Mouse (Mus musculus) right cerebral cortex, postnatal 14 days (tissue): ENCODE measurements around the gene Ywhaq.
"Not testable (repeated sequence)": the region's sequence is repeated elsewhere in the genome, so short reads cannot be mapped to it uniquely, and the experiment has no call there.

ENCODE experiments used
- DNase-seq: peaks from one replicate; pipeline ENCODE4 v3.0.0; 2022

The Ywhaq gene

DNA sequence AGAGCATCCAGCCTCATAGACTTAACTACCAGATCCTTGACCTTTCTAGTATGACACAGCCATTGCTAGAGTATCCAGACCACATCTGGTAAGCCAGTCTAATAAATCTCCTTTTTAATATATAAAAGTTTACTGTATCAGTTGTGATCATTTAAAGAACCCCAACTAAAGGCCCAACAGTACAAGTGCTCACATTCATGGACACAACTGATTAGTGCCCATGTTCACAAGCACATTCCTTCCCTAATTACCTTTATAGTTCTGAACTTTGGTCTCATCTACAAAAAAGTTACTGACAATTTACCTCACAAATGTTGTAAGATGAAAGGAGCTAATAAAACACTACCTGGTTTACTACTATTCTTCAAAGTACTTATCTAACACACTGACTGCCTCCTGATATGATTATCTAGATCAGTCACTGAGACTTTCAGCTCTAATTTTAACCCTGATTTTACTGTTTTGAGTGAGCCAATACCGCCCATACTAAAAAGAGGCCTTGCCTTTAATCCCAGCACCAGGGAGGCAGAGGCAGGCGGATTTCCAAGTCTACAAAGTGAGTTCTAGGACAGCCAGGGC, 8.6 kb downstream of the Ywhaq start:
- no peak for DNase-seq

DNA sequence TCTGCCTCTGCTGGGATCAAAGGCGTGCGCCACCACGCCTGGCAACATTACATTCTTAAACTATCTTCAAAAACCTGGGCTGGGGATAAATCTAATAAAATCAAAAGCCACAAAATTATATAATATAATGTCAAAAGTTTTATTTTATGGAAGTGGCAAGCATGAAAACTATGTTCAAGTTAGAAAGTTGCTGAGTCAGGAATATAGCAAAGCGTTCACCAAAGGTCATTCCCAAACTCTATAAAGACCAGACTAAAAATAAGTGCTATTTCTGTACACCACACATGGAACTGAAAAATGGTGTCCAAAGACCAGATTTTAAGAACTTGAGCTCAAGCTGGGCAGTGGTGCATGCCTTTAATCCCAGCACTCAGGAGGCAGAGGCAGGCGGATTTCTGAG, 14.7 kb downstream of the Ywhaq start:
- DNase-seq = no peak

DNA sequence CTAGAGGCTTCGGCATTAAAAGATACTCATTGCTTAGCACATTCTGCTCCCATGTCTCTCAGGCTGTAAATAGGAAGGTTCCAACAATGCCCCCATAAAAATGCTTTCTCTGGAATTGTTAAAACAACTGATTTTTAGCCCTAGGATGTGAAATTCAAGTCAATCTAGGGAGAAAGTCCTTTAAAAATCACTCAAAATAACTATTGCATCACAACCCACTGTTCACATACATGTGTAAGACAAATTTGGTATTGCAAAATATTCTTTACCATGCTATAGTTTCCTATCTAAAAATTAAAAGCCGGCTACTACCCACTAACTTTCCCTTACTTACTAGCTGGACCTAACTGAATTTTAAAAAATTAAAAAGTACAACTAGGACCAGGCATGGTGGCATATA, 31.2 kb downstream of the Ywhaq start:
- DNase-seq = no peak

DNA sequence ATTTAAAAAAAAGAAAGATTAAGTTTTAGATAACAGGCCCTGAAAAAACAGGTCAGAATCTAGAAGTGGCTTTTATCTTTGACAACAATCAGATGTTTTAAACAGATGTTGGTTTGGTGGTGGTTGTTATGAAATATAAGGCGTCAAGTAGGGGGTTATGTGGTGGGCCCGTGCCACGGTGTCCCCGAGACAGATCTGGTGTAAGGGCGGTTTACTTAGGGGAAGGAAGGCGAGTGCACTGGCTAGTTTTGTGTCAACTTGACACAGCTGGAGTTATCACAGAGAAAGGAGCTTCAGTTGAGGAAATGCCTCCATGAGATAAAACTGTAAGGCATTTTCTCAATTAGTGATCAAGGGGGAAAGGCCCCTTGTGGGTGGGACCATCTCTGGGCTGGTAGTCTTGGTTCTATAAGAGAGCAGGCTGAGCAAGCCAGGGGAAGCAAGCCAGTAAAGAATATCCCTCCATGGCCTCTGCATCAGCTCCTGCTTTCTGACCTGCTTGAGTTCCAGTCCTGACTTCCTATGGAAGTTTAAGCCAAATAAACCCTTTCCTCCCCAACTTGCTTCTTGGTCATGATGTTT, 38.6 kb downstream of the Ywhaq start:
- DNase-seq = not testable (repeated sequence)

DNA sequence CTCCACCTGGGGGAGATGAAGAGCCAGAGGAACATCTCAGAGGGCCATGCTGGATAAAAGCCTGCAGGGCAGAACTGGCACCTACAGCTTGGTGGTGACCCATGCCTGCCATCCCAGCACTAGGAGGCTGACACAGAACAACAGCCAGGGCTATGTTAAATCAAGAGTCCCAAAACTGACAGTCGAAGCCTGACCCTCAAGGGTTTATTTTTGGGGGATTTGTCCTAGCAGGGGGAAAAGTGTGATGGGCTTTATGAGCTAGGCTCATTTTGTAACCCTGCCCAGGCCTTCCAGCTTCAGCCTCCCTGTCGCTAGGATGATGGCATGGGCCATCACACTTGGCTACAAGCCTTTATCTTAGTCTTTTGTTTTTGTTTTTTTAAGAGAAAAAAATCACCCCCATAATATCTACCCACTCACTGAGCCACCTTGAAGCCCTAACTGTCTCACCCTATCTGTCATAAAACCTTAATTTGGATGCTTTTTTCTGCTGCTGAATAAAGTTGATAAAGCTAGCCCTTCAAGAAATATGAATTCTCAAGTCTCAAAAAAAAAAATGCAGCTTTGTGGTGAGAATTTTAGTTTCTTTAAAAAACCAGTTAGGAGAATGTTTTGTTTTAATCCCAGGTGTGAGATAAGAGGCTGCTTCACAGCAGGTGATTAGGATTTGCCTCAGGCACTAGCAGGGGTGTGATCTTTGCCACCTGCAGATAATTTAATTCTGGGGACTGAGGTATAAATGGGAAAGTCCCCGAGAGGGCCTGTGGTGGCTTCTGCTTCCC, 41.9 kb downstream of the Ywhaq start:
- DNase-seq = no peak

DNA sequence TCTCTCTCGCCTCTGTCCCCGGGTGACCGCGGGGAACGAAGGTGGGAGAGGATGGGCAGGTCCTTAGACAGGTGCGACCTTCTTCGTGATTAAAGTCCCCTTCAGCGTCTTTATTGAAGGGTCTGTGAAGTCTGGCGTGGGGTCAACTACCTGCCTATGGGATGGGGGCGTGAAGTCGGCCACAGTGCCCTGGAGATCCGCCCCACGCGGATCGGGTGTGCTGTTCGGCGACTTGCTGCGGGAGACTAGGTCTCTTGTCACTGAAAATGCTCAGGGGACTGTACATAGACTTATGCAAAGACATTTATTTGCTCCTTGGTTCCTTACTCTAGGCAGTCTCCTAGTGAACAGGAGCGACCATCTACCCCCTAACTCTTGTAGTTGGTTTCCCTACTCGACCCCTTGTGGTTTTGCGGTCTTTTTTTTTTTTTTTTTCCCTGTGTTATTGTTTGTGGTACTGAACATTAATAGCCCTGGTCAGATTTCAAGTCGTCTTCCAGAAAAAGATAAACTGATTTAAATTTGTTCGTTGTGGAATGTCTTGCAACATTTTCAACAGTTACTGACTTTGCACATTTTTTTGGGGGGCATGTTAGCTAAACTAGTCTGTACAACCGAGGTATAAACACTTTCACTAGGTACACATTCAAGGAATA, 43.5 kb downstream of the Ywhaq start:
- DNase-seq = no peak

DNA sequence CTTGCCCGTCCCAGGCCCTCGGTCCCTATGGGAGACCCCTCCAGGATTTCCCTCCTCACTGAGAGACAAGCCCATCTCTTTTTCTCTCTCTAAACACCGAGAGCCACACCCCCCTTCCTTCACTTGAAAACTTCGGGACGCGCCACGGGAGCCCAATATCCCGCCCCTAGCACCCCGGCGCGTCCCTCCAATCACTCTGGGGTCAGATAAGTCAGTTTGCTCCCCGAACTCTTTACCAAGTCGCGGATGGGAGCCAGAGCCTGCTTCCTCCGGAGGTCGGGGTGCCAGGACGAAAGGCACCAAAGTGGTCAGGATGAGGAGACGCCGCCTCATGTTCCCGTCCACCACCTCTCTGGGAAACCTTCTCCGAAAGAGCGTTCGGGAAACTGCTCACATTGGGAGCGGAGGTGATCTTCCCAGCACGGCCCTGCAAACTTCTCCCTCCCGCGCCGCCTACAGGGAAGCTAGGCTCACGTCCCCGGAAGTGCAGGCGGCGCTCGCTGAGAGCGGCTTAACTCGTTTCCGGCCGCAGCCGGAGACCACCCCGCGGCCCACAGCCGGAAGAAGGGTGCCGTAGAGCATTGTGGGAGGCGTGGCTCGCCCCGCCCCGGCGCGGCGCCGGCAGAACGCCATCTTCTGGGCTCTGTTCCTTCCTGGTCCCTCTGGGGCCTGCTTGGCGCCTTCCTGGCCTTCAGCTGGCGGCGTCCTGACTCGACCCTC, 44.2 kb downstream of the Ywhaq start, which contains the start of gene Adam17:
Gene Adam17 (minus strand): TSS at position 533 of the 720 bp plus-strand sequence.
- peak; percentile 93 for DNase-seq

DNA sequence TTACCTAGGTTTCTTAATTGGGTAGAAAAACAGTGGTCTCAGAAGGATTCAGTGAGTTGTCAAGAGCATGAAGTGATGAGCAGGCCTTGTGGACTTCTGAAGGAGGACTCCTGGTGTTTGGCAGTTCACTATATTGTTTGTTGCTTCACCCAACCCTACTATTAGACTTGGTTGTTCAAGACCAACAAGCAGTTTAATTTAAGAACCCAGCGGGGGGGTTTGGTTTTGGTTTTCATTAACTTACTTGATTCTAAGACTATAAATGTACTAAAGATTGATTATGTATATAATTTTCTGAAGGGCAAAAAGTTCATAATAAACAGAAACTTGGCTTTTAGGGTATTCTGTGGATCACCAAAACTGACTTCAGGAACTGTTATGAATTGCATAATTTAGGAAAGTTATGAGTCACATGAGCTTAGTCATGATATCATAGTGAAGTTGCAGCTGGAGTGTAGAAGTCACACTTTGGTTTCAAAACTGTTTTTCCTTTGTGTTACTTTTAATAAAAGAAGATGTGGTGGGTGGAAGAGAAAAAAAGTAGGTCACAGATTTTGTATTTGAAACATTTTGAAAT, 47.3 kb downstream of the Ywhaq start:
- no peak for DNase-seq

DNA sequence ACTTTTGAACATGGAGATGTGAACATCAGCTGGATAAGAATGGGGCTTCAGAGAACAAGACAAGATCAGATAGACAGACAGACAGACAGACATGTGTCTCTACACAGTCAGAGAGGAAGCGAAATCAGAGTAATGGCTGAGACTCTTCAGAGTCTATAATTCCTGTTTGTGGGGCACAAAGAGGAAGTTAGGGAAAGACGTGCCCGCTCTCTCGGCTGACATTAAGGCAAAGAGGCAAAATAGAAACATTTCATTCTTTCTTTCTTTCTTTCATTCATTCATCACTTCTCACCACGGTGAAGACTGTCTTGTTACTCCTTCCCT, 48.4 kb downstream of the Ywhaq start:
- no peak for DNase-seq

DNA sequence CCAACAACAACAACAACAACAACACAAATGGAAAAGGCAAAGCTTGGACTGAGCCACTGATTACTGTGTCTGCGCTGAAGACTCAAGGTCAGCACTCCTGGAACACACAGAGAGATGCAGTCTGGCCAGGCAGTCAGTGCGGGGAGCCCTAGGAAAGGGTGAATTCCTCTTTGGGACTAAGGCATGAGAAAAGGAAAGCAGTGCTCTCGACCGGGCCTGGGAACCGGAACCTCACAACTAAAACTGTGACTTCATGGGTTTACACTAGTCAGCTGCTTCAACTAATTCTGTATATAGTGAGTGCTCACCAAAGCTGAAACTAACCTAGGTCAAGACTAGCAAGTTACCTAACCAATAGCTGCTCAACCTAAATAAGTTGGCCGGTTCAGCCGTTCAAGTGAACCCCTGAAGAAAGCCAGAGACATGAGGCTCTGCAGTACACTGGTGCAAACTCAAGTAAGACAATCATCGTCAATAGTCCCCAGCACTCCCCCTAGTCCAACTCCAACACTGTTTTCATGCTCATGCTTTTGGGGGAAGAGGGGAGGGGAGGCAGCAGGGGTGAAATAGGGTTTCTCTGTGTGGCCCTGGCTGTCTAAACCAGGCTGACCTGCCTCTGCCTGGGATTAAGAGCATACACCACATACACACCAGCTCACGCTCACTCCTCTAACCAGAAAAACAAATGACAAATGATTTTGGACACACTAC, 48.9 kb downstream of the Ywhaq start:
- no peak for DNase-seq

DNA sequence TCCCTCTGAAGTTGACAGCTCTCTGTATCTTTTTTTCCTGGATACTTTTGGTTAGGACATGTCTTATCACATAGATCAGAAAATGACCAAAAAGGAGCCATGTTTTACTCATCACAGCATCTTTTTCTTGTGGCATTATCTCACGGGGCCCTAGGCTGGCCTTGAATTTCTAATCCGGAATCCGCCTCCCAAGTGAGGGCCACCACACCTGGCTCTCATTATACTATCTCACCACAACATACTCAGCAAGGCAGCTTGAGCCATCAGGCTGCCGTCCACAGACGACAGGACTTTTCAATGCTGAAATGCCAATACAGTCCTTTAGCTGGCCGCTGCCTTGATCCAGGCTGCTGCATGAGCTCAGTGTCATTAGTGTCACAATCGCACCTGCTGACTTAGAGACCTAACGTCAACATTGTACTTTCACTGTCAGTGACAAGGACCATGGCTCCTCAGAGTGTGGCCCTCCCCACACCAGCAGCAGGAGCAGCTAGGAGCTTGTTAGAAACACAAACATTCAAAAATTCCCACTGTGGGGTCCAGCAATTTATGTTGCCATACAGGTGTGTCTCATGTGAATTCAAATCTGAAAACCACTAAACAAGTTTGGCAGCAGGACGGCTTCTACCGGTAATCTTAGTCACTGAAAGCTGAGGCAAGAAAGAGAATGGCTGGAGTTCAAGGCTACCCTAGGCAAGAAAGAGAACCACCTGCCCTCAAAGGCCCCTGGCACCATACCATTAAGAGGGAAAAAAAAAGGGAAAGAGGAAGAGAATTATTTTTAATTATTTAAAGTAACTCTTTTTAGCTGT, 52.6 kb downstream of the Ywhaq start:
- DNase-seq = no peak

DNA sequence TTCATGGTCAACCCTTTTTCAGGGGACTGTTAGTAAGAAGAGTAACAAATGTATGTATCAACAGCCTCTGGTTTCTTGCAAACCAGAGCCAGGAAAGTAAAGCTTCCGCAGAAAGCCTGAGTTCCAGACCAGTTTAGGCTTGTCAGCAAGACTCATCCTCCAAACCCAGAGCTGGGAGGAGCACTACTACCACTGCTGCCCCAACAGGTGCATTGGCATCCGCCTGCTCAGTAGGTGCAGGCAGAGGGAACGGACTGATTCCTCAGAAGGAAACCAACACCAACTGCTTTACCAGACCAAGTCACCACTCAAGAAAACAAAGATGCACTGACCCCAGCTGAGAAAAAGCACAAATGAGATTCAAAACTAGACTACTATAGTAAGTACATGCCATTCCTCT, 54.2 kb downstream of the Ywhaq start:
- no peak for DNase-seq

DNA sequence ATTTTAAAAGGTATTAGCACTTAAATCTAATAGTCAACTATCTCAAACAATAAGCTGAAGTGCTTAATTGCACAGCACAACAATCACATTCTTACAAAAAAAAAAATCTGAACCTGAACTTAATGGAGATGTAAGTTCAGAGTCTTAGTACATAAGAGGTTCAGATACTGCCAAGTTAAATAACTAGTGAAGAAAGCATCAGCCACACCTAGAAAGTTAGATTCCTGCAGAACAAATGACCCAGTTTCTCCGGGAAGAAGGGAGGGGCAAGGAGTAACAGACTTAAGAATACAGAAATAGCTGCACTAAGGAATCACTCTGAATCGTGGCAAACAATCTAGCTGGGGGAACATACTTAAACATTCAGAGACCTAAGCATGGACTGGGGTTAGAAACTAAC, 54.8 kb downstream of the Ywhaq start:
- no peak for DNase-seq

DNA sequence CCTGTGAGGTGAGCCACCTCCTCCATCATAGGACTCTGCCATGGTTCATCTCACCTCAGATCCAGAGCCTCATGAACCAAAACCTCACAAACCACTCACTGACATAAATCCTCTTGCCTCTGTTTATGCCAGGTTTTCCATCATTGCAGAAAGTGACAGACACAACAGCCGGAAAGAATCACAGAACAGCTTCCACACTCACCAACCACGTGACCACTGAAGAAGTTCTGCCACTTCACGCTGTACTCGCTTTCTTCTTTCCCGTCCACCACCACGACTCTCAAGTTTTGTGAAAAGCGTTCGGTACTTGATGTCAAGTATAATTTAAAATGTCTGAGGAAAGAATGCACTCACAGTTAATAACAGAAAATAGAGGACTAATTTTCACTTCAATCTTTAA, 63.8 kb downstream of the Ywhaq start:
- DNase-seq = no peak

DNA sequence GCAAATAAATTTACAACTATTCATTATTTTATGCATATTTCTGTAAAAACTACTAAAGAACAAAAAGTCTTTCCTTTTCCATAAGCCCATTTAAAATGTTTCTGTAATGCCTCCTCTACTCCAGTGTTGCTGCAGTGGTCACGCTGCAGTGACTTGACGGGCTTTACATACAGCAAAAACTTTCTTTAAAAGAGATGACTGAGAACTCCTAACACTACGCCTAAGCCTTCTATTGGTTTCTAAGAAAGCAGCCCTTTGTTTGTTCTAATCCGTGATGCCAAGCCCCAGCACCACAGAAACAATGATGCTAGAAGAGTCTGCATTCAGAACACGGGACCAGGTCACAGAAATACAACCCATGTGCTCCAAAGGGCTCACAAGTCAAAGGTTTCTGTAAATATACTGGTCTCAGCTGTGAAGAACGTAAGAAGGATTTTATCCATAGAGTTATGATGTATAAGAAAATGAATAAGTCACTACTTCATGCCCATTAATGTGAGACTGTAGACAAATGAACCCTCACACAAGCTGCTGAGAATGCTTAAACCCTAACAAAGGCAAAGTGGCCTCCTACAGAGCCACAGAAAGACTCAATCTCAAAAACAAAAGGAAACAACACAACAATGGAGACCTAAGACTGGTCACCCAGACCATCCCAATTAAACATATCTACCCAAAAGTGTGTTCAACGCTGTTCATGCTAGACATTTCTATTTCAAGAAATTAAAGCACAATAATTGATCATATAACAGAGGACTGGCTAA, 67.1 kb downstream of the Ywhaq start:
- no peak for DNase-seq

DNA sequence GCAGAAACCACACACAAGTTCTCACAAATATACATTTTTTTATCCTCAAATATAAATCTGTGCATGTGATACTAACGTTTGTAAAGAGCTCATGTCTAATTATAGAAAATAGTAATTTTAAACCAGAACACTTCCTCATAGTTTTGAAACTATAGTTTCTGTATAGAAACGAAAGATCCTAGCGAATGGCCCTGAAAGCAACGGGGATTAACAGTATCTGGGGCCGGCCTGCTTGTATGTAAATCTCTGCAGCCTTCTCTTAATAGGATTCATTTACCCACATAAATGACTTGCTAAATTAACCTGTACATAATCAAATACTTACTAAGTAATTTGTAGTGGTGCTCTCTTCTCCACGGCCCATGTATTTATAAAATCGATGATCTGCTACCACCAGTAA, 70.5 kb downstream of the Ywhaq start:
- no peak for DNase-seq

DNA sequence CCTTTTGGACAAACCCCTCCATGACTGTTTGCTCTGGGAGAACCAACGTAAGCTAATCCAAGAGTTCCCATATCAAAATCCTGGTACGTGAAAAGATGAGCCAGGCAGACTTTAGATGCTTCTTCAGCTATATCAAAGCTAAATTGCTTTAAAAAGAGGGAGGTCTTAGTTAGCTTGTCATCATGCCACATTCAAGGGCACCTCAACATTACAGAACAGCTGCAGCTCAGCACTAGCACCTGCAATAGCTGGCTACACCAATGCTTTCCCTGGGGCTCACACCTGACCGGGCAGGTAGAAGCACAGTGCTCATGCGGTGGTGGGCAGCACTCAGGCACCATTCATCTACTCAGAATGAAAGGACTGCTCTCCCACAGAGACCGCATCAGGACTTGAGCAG, 76.8 kb downstream of the Ywhaq start:
- no peak for DNase-seq
